Mouse (Mus musculus): Measurements from ENCODE around the gene Slc43a2.

Gene Slc43a2

DNA sequence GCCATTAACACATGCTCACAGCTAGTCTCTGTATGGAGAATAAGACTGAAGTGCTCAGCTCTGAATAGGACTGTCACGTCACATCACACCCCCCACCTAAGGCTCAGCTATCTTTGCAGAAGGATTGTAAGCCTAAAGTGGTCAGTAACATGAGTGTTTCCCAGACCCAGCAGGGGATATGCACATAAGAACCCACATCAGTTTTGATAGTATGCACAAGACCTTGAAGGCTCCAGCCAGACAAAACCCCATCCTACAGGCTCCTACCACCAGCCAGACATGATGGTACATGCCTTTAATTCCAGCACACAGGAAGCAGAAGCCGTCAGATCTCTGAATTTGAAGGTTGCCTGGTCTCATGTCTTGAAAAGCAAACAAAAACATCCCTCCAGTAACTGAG lies 78.5 kb downstream of the Slc43a2 start:
- no peak for DNase-seq (ENCODE audit: low spot score)

DNA sequence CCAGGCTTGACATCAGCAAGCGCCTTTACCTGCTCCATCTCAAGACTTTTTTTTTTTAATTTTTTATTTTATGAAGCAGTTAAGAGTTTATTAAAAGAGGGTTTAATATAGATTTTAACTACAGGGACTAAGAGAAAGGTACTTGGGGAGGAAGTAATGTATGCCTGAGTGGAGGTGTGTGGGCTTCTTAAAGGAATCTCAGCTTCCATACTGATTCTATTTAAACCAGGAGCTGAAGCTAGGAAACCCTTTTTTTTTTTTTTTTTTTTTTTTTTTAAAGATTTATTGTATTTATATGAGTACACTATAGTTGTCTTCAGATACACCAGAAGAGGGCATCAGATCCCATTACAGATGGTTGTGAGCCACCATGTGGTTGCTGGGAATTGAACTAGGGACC lies 83.3 kb downstream of the Slc43a2 start:
- DNase-seq (ENCODE audit: low spot score), result no peak

DNA sequence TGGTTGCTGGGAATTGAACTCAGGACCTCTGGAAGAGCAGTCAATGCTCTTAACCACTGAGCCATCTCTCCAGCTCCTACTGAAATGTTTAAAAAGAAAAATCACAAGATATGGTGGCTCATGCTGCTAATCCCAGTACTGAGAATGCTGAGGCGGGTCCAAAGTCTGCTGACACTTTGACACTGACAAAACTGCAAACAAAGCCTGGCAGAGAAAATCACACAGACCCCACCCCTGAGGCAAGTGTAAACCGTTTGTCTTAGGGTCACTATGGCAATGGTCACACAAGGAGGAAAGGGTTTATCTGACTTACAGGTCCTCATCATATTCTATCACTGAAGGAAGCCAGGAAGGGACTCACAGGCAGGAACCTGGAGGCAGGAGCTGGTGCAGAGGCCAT lies 84.1 kb downstream of the Slc43a2 start:
- no peak for DNase-seq (ENCODE audit: low spot score)

DNA sequence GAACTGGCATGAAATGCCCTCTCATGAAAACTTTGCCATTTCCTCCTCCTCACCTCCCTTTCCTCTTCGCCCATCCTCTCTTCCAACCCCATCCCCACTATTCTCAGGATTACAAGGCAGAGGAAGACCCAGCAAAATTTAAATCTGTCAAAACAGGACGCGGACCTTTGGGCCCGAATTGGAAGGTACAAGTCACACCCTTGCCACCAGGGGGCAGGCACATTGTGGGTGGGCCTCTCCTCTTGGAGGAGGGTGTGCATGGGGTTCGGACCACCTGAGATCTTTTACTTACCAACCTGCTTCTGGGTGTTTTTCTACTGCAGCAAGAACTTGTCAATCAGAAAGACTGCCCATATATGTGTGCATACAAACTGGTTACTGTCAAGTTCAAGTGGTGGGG lies 87.6 kb downstream of the Slc43a2 start:
- peak; percentile 56 for DNase-seq (ENCODE audit: low spot score)

DNA sequence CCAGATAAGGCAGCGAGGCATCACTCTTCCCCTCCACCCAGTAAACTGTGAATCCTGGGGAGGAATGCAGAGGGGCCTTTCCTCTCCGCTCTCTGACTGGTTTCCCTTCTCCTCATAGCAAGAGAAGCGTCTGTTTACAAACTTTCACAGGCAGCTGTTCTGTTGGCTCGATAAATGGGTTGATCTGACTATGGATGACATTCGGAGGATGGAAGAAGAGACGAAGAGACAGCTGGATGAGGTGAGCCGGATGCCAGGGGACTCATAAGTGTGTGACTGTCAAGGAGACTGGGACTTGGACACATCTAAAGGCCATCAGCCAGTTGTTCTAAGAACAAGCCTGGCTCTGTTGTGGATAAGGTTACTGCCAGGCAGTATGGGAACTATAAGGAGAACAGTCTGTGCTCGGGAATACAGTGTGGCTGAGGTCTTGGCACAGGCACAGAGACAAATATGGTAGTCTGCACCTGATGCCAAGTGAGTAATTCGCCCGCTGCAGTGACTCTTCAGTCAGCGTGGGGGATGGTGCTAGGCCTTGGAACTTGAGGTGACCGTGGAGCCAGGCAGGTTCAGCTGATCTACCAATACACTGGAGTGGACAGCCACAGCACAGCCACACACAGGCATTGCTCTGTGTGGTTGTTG lies 88.8 kb downstream of the Slc43a2 start:
- no peak for DNase-seq (ENCODE audit: low spot score)

DNA sequence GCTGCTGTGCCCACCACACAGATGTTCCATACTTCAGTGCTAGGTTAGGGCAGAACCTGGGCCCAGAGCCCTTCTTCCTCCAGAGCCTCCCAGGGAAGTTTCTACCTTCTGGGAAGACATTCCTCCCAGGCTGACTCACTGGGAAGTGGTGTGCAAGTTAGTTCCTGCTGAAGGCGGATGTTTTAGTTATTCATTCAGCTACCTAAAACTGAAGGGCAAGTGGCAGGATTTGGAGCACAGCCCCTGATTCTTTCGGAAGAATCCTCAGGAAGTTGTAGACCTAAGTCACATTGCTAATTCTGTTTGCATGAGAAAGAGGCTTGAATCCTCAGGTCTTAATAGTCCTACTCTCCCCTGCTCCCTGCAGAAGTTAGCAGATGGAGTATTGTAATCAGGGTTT lies 89.9 kb downstream of the Slc43a2 start:
- DNase-seq (ENCODE audit: low spot score), result no peak

DNA sequence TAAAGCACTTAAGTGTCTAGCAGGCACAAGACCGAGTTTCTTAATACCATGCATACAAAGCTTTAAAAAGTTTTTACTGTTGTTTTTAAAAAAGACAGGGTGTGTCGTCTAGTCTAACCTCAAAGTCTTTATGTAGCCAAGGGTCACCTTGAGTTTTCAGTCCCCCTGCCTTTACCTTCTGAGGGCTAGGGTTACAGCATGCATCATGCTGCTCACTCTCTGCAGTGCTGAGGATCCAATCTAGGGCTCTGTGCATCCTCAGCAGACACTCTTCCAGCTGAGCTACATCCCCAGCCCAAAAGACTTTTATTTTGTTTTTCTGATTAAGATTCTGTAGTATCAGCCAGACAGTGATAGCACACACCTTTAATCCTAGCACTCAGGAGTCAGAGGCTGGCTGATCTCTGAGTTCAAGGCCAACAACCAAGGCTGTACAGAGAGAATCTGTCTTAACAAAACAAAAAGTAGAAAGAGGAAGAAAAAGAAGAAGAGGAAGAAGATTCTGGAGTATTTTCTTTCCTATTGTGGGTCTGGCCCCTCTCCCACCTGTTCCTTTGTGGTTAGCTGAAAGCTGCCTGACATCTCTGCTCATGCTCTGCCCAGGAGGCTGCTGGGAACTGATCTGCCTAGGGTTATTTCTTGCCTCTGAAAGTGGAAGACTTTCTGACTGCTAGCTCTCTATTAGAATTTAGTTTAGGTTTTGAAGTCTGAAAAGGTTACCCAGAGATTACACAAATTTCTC lies 91.3 kb downstream of the Slc43a2 start:
- no peak for DNase-seq (ENCODE audit: low spot score)

DNA sequence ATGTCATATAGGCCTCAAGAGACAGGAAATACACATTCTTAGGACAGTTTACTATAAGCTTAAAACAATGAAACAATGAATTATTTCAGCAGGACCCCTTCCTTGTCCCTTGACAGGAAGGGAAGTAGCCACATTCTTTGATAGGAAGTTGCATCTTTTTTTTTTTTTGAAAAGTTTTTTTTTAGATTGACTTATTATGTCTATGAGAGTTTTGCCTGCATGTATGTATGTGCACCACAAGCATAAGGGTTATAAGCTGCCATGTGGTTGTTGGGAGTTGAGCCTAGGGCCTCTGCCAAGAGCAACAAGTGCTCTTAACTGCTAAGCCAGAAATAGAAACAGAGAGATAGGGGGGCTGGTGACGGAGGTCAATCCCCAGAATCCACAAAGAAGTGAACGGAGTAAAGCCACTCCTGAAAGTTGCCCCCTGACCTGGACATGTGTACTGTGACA lies 92.6 kb downstream of the Slc43a2 start:
- DNase-seq (ENCODE audit: low spot score), result no peak

DNA sequence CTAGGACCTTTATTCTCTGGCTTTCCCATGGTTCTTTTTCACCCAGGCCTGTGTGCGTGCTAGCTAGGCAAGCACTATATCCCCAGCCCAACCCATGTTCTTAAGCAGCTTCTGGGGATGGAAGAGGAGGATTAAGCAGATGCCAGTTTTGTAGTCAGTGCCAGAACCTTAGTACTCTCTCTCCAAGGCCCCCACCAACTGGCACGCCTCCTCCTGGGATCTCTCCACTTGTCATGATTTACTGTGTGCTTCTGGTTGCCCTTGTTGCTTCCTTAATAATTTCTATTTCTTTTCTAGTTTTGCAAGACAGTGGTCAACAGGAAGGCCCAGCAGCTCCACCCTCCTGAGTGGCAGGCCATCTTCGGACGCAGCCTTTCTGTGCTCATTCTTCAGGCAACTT lies 94.3 kb downstream of the Slc43a2 start:
- DNase-seq (ENCODE audit: low spot score), result no peak

Data from testis, postnatal 10 days (tissue).